Mouse (Mus musculus): ENCODE results near the gene Ahr.

- TF ChIP-seq BHLHE40 (IDR thresholded peaks at IDR 0.05; ENCODE audit: borderline replicate concordance, low read depth, low read length) (no peak), E2F4 (IDR thresholded peaks at IDR 0.05; ENCODE audit: borderline replicate concordance, low read depth, low read length) (no peak), CTCF (IDR thresholded peaks at IDR 0.05 in 2 of 3, conservative IDR thresholded peaks at IDR 0.05 in 1 of 3; ENCODE audit: control insufficient read depth in 1 of 3, insufficient read depth in 1 of 3, low read depth in 2 of 3, low read length in 3 of 3, poor library complexity in 1 of 3, severe bottlenecking in 1 of 3) (no peak), NRF1 (IDR thresholded peaks at IDR 0.05; ENCODE audit: insufficient read depth, low read depth, low read length, poor library complexity, severe bottlenecking) (no peak)
These were observed 31.3 kb downstream of the Ahr start for GRCm38 (mm10) chr12:35503586-35503985.

Measured in MEL (cell line).